Mouse (Mus musculus): ENCODE measurements around the gene Ppfibp2. TPM values are rescaled to one million over a fixed set of nuclear protein-coding genes. Genes with fewer than 3 reads are reported as not detected.

Ppfibp2 gene
- polyA plus RNA-seq, 1 experiment: 12.8 TPM

GRCm38 (mm10) chr7:107685955-107686285 is 90.9 kb downstream of the Ppfibp2 start:
- Histone ChIP-seq H3K36me3 (ENCODE audit: control insufficient read depth, insufficient read depth, low read length) (no peaks in the 10 kb centered on the region), H3K4me3 (ENCODE audit: insufficient read depth, low read depth, low read length) (no peak overlapping the region), H3K27me3 (replicated peaks; ENCODE audit: control insufficient read depth, insufficient read depth, low read length) (no peaks in the 10 kb centered on the region), H3K27ac (ENCODE audit: insufficient read depth, low read depth, low read length) (peak overlapping the region; percentile 40; the same call in 1 of the 2 replicates), H3K4me1 (ENCODE audit: control insufficient read depth, insufficient read depth, low read length) (no peaks in the 10 kb centered on the region)
- no peak for DNase-seq
- TF ChIP-seq POLR2A (IDR thresholded peaks at IDR 0.05; ENCODE audit: low read depth, low read length): no peak
- no peak for TF ChIP-seq CTCF (conservative IDR thresholded peaks at IDR 0.05; ENCODE audit: insufficient read depth, insufficient read length, low read depth, low read length)
- 75% methylated on average over 7 of the region's 7 CpGs for WGBS

DNA sequence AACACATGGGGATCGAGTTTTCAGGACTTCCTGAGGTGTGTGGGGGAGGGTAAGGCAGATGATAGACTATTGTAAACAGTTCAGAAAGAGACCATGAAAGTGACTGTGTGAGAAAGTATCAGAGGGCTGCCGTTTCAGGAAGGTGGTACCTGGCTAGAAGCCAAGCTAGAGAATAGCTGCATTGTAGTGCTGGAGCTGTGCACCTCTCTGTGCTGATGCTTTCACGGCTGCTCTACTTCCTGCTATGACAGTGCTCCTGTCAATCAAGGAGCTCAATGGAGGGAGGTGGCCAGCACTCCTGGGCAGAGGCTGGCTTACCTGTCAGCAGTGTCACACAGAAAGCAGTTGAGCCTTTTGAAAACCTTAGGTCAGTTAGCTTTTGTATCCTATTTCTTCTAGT is 92.4 kb downstream of the Ppfibp2 start:
- no peaks in the 10 kb centered on the region for H3K4me1 ChIP-seq (ENCODE audit: control insufficient read depth, insufficient read depth, low read length)
- no peak overlapping the region for H3K4me3 ChIP-seq (ENCODE audit: insufficient read depth, low read depth, low read length)
- no peak for DNase-seq
- TF ChIP-seq POLR2A (IDR thresholded peaks at IDR 0.05; ENCODE audit: low read depth, low read length) (no peak), CTCF (conservative IDR thresholded peaks at IDR 0.05; ENCODE audit: insufficient read depth, insufficient read length, low read depth, low read length) (no peak)
- H3K27ac ChIP-seq (ENCODE audit: insufficient read depth, low read depth, low read length): no peak overlapping the region
- H3K36me3 ChIP-seq (ENCODE audit: control insufficient read depth, insufficient read depth, low read length): no peaks in the 10 kb centered on the region
- 32% methylated on average over 3 of the region's 3 CpGs for WGBS
- H3K27me3 ChIP-seq (replicated peaks; ENCODE audit: control insufficient read depth, insufficient read depth, low read length): no peaks in the 10 kb centered on the region

GRCm38 (mm10) chr7:107688040-107688439 is 93.0 kb downstream of the Ppfibp2 start:
- Histone ChIP-seq H3K36me3 (ENCODE audit: control insufficient read depth, insufficient read depth, low read length) (no peaks in the 10 kb centered on the region), H3K4me1 (ENCODE audit: control insufficient read depth, insufficient read depth, low read length) (no peaks in the 10 kb centered on the region), H3K27ac (ENCODE audit: insufficient read depth, low read depth, low read length) (no peak overlapping the region), H3K4me3 (ENCODE audit: insufficient read depth, low read depth, low read length) (no peak overlapping the region), H3K27me3 (replicated peaks; ENCODE audit: control insufficient read depth, insufficient read depth, low read length) (no peaks in the 10 kb centered on the region)
- TF ChIP-seq CTCF (conservative IDR thresholded peaks at IDR 0.05; ENCODE audit: insufficient read depth, insufficient read length, low read depth, low read length): no peak
- TF ChIP-seq POLR2A (IDR thresholded peaks at IDR 0.05; ENCODE audit: low read depth, low read length): no peak
- DNase-seq: no peak
- WGBS: 80% methylated on average over 4 of the region's 4 CpGs

DNA sequence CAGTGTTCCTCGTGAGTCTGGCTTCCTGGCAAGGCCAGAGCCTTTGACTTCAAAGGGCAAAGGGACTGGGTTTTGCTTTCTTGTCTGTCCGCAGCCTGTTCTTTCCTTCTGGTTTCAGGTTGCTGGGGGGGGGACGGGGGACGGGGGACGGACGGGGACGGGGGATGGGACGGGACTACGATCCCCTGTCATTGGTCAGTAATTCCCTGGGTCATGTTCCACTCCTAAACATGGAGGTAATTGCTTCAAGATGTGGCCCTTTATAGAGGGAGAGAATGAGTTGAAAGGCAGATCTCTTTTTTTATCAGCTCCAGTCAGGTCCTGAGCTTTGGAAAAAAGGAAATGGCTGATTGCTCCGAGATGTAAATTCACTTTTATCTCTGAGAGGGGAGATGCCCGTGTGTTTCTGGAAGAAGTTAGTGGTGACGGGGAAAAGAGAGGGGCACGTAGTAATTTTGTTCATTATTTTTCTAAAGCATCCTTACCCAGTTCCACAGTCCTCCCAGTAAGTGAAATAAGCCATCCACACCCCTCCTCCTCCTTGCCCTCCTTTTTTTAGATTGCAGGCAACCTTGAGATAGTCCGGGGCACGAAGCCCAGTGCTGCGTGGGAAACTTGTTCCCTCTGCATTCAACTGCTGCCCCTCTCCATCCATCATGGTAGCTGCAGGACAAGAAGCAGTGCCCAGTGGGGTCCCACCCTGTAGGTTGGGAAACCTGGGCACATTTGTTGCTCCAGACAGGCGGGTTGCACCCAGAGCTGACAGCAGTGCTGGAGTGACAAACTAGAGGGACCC is 95.6 kb downstream of the Ppfibp2 start:
- Histone ChIP-seq H3K27ac (ENCODE audit: insufficient read depth, low read depth, low read length) (no peak overlapping the region), H3K27me3 (replicated peaks; ENCODE audit: control insufficient read depth, insufficient read depth, low read length) (no peaks in the 10 kb centered on the region), H3K4me3 (ENCODE audit: insufficient read depth, low read depth, low read length) (no peak overlapping the region), H3K4me1 (ENCODE audit: control insufficient read depth, insufficient read depth, low read length) (no peaks in the 10 kb centered on the region), H3K36me3 (ENCODE audit: control insufficient read depth, insufficient read depth, low read length) (no peaks in the 10 kb centered on the region)
- DNase-seq: no peak
- no peak for TF ChIP-seq CTCF (conservative IDR thresholded peaks at IDR 0.05; ENCODE audit: insufficient read depth, insufficient read length, low read depth, low read length)
- no peak for TF ChIP-seq POLR2A (IDR thresholded peaks at IDR 0.05; ENCODE audit: low read depth, low read length)
- WGBS: 51% methylated on average over 17 of the region's 17 CpGs

- Histone ChIP-seq H3K27me3 (replicated peaks; ENCODE audit: control insufficient read depth, insufficient read depth, low read length) (no peaks in the 10 kb centered on the region), H3K4me1 (ENCODE audit: control insufficient read depth, insufficient read depth, low read length) (no peaks in the 10 kb centered on the region), H3K36me3 (ENCODE audit: control insufficient read depth, insufficient read depth, low read length) (no peaks in the 10 kb centered on the region), H3K27ac (ENCODE audit: insufficient read depth, low read depth, low read length) (no peak overlapping the region), H3K4me3 (ENCODE audit: insufficient read depth, low read depth, low read length) (no peak overlapping the region)
- TF ChIP-seq CTCF (conservative IDR thresholded peaks at IDR 0.05; ENCODE audit: insufficient read depth, insufficient read length, low read depth, low read length): no peak
- no peak for TF ChIP-seq POLR2A (IDR thresholded peaks at IDR 0.05; ENCODE audit: low read depth, low read length)
- no peak for DNase-seq
- 51% methylated on average over 6 of the region's 6 CpGs for WGBS
Observed at GRCm38 (mm10) chr7:107691493-107691892, 96.5 kb downstream of the Ppfibp2 start.

DNA sequence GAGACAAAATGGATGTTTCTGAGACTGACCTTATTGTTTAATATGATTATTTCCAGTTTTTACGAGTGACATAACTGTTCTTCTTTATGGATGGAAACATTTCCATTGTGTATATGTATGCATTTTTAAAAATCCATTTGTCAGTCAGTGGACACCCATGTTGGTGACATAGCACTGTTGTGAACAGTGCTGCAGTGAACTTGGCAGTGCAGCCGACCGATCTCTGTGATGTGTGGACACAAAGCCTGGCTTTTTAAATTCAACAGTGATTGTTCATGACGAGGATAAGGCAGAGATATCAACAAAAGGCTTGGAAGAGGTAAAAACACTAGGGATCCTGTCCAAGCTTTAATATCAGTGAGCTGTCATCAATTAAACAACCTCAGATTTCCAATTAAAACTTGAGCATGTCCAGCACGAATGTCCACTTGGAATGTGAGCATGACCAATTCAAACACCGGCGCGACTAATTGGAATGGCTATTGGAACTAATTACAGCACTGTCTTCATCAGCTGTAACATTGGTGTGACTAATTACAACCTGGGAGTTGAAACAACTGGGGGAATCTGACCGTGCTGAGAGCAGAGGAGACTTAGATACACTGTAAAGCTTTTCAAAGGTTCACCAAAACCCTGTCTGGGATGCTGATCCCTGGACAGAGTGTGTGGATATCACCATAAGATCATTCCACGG is 99.4 kb downstream of the Ppfibp2 start:
- TF ChIP-seq CTCF (conservative IDR thresholded peaks at IDR 0.05; ENCODE audit: insufficient read depth, insufficient read length, low read depth, low read length): no peak
- no peak for TF ChIP-seq POLR2A (IDR thresholded peaks at IDR 0.05; ENCODE audit: low read depth, low read length)
- Histone ChIP-seq H3K27ac (ENCODE audit: insufficient read depth, low read depth, low read length) (no peak overlapping the region), H3K27me3 (replicated peaks; ENCODE audit: control insufficient read depth, insufficient read depth, low read length) (no peaks in the 10 kb centered on the region), H3K4me3 (ENCODE audit: insufficient read depth, low read depth, low read length) (no peak overlapping the region), H3K36me3 (ENCODE audit: control insufficient read depth, insufficient read depth, low read length) (no peaks in the 10 kb centered on the region), H3K4me1 (ENCODE audit: control insufficient read depth, insufficient read depth, low read length) (no peaks in the 10 kb centered on the region)
- DNase-seq: no peak
- WGBS: 65% methylated on average over 10 of the region's 10 CpGs

DNA sequence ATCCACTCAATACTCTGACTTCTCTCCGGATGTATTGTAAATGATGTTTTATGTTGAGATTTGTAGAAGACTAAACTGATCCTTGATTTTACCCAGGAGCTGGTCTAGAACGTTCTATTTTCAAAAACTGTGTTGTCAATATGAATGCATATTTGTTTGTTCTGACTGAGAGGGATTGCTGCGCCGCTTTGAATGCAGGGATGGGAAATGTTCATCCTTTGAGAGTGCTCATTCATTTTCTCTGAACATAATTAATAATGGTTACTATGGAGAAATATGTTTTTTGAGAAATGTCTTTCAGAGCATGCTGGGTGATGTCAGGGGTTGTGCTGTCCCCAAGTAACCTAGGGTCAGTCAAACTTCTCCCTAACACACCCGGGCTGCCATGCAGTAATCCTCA is 102.1 kb downstream of the Ppfibp2 start:
- Histone ChIP-seq H3K27ac (ENCODE audit: insufficient read depth, low read depth, low read length) (no peak overlapping the region), H3K4me3 (ENCODE audit: insufficient read depth, low read depth, low read length) (no peak overlapping the region), H3K4me1 (ENCODE audit: control insufficient read depth, insufficient read depth, low read length) (no peaks in the 10 kb centered on the region), H3K27me3 (replicated peaks; ENCODE audit: control insufficient read depth, insufficient read depth, low read length) (no peaks in the 10 kb centered on the region), H3K36me3 (ENCODE audit: control insufficient read depth, insufficient read depth, low read length) (no peaks in the 10 kb centered on the region; the same call in 1 of the 2 replicates)
- no peak for DNase-seq
- no peak for TF ChIP-seq CTCF (conservative IDR thresholded peaks at IDR 0.05; ENCODE audit: insufficient read depth, insufficient read length, low read depth, low read length)
- TF ChIP-seq POLR2A (IDR thresholded peaks at IDR 0.05; ENCODE audit: low read depth, low read length): no peak
- 92% methylated on average over 5 of the region's 5 CpGs for WGBS
